Mouse (Mus musculus): ENCODE data around the gene P4ha2.
A peak's percentile ranks its signal among the peaks of the same experiment; 100 is the strongest.

Gene P4ha2

DNA sequence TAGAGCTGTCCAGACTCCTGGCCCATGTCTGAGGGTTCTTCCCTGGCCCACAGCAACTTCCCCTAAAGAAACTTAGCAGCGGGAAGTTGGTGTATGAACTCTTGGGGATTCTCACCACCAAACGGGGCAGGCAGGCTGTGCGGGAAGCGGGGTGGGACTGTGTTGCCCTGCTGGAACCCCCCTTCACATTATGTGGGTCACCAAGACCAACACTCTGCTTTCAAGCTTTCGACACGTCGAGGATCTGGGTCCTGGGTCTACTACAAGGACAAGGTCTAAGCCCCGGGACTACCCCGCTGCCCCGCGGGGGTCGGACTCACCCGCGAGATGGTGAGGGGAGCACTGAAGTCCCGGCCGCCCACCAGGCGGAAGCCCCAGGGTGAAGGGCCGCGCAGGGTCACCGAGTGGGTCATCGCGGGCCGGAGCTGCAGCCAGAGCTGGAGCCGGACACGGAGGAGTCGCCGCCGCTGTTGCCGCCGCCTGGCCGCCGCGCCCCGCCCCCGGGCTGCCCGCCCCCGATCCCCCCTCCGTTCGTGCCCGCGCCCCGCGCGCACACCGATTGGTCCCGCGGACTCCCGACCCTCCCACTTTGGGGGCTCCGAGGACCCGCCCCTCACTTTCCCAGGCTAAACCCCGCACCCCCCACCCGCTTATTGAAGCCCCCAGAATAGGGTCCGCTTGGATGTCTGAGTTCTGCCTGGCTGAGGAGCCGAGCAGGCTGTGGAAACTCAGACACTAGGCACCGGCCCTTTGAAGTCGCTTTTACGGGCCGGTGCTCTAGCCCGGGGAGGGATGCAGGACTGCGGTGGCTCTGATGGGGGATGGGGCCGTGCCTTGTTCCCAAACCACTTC lies 31.1 kb upstream of the P4ha2 start, which contains the start of gene Pdlim4:
Gene Pdlim4, minus strand, starts transcription at position 495 of the 852 bp plus-strand sequence.
- no peak for DNase-seq (ENCODE audit: low spot score)

DNA sequence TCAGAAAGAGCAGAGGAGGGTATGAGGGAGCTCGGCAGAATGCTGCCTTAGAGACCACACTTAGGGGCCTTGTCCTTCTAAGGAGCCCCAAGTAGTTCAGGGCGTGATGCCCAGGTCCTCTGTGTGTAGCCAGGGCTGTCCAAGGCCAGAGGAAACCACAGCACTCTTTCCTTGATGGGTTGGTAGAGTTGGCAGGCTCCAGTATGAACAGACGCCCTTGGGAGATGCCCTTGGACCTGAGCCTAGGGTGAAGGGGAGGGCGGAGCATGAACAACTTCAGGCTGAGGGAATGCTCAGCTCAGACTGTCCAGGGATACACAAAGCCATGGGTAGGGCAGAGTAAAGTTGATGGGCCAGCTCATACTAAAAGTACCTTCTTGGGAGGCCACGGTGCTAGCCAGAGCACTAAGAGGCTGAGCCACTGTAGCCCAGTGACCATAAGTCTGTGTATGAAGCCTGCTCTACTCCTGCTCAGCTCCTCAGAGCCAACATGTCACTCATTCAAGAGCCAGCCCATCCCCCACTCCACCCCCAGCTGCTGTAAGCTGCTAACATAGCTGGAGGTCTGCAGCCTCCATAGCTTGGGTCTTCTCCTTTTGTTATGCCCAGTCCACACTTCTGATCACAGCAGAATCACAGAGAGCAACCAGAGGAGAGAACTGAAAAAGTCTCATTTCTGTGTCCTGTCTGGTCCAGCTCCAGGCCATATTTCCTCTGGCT lies 28.0 kb upstream of the P4ha2 start:
- no peak for DNase-seq (ENCODE audit: low spot score)

DNA sequence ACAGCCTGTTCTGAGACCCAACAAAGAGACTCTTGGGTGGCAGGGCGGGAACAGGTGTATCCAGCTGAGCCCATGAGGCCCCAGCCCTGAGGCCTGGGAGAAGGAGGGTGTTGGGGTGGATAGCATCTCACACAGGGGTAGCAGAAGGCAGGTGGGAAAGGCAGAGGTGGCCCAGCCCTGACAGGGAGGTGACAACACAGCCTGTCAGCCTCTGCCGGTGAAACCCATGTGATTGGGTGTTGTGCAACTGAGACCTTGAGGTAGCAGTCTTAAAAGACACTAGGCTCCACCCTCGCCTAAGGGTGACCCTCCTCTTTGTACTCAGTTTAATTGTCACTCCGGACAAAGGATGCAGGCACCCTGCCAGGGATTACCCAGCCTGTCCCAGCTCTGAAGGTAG lies 26.6 kb upstream of the P4ha2 start:
- DNase-seq (ENCODE audit: low spot score): no peak

DNA sequence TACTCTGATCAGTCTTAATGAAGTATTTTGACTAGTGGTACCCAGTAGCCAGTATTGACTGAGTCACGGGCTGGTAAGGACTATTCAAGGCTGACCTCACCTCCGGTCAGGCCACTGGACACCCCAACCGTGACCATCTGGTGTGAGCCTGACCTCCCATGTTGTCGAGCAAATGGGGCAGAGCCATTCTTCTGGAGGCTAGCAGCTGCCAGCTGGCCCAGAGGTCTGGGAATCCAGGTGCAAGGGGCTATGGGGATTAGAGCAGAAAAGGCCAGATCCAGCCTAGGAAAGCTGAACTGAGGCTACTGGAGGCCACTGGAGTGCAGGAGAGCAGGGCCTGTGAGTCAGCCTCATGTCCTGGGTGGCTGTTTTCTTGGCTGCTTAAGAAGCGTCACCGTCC lies 24.5 kb upstream of the P4ha2 start:
- no peak for DNase-seq (ENCODE audit: low spot score)

DNA sequence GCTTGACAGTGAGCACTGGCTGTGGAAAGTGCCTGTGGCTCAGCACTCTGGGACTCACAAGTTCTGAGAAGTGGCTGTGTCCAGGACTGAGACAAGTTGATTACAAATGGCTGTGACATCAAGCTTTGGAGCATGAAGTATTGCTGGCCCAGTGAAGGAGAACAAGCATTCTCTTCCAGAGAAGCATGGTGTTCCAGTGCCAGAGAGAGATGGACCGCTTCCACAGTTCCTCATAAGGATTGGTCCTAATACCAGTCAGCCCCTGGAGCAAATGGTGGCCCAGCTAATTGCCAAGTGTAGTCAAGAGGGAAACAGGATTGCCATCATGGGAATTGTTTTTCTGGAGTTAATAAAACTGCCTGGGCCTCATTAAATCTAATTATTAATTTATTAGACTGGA lies 23.8 kb upstream of the P4ha2 start:
- no peak for DNase-seq (ENCODE audit: low spot score)

DNA sequence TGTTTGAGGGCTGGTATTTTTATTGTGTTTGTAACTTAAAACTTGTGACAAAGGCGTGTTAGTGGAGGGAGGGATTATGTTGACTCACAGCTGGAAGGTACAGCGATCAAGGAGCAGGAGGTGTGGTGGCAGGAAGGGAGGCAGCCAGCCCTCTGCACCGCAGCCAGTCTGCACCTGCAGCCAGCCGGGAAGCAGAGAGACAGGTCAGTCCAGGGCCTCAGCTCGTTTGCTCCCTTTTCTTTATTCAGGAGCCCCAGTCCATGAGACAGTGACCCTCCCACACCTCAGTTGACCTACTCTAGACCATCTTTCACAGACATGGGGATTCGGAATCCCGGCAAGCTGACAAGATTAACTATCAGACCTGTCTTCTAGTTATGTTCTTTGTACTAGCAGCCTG lies 19.5 kb upstream of the P4ha2 start:
- no peak for DNase-seq (ENCODE audit: low spot score)

DNA sequence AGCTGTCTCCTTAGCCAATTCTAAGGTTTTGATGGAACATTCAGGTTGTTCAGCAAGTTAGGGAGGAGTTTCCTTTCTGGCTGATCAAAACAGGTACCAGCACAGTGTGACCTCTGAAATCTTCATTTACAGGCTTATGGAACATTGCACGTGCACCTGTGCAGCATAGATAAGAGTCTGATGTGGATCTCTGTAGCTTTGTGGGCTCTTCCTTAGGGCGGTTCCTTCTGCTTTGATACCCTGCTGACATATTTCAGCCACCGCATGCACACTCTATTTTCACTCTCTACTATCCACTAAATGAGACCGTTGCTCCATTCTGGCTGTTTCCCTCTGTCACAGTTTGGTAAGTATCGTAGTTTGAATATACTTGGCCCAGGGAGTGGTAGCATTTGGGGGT lies 17.2 kb upstream of the P4ha2 start:
- no peak for DNase-seq (ENCODE audit: low spot score)

DNA sequence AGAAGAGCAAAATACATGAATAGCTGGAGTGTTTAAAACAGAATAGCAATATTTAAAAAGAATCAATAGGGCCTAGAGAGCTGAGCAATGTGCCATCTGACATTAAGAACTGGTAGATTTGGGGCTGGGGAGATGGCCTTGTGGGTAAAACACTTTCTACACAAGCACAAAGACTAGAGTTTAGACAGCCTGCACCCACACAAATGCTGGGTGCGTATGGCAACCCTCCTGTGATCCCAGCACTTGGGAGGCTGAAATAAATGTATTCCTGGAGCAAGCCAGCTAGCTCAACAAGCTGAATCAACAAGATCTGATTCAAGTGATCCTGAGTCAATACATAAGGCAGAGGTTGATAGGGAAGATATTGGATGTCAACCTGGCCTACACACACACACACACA lies 14.9 kb upstream of the P4ha2 start:
- no peak for DNase-seq (ENCODE audit: low spot score)

DNA sequence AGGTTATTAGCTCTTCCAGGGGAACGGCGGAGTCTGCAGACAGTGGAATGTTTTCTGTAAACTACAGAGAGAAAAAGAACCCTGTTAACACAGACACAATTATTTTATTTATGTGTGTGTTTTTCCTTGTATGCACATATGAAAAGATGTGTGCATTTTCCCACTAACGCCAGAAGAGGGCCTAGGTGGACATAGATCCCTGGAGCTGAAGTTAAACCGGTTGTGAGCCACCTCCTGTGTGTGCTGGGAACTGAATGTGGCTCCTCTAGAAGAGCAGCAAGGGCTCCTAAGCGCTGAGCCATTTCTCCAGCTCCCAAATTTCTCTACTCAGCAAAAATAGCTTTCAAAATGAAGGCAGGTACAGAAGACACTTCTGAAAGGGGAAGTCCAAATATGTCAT lies 14.1 kb upstream of the P4ha2 start:
- no peak for DNase-seq (ENCODE audit: low spot score)

DNA sequence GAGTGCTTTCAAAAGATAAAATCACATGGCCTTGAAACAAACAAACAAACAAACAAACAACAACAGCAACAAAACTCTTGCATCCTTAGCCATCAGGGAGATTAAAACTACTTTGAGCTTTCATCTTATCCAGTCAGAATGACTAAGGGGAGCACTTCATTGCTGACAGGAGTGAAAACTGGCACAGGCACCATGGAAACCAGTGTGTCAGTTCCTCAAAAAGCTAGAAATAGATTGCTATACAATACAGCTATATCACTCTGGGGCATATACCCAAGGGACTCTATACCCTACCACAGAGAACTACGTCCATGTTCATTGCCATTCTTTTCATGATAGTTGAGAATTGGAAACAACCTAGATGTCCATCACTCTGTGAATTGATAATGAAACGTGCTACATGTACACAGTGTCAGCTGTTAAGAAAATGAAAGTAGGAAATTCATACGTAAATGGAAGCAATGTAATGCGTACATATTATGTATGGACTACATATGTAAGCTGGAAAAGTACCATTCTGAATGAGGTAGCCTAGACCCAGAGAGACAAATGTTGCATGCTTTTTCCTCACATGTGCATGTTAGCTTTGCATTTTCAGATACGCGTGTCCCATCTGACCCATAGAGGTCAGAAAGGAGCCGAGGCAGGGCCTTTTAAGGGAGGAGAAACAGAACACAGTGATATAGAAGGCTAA lies 11.5 kb upstream of the P4ha2 start:
- DNase-seq (ENCODE audit: low spot score): no peak

DNA sequence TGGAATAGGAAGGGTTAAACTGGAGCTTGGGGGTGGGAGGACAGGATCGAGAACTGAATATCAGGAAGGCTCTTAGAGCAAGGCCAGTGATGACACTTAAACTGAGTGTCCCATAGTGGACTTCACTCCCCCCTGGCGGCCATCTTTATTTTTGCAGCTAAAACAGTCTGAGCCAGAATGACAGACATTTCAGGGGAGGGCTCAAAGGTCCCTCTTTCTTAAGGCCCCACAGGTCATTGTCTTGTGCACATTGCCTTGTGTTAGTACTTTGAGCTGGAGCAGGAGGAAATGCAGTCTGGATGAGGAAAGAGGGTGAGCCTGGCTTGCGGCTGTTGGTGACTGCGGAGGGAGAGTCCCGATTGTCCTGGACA lies 11.0 kb upstream of the P4ha2 start:
- peak; percentile 75 for DNase-seq (ENCODE audit: low spot score)

DNA sequence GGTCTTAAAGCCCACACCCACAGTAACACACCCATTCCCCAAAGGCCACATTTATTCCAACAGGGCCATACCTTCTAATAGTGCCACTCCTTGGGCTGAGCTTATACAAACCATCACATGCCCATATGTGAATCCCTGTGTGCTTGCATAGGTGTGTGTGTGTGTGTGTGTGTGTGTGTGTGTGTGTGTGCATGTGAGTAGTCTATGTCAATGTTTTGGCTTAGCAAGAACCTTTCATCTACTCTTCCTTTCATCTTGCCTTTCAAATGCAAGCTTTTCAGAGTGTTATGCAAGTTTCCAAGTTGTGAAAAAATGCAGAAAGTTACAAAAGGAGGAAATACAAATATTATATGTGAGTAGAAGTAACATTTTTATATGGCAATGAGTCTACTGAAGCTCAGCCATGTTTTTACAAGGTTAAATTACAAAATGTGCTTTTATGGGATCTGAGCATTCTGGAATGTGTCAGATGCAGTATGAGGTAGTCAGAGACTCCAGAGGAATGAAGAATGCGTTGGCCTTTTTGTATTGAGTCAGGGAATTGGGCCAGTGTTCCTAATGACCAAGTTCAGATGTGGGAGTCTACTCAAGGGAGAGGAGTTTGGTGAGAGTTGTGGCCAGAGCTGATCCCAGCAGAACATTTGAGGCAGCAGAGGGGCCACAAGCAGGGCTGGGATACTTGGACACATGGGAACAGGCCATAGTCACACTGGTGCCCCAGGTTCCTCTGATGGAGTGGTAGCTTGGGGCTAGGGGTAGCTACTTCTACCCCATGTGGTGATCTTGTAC lies 9.6 kb upstream of the P4ha2 start:
- no peak for DNase-seq (ENCODE audit: low spot score)

DNA sequence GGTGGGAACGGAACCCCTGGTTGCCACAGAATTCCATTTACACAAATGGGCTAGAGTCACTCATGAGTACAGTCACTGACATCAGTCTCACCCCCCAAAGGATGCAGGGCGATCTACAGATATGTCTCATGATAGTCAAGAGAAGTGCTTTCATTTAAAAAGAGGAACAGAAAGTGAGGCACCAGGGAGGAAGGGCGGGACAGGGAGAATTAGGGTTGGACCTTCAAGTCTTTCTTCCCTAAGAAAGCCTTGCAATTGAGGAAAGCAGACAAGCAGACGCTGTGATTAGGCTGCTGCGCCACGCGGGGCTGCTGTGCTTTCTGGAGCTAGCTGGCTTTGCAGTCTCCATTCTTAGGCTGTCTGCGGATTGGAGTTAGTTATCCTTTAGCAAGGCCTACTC lies 8.2 kb upstream of the P4ha2 start:
- no peak for DNase-seq (ENCODE audit: low spot score)

DNA sequence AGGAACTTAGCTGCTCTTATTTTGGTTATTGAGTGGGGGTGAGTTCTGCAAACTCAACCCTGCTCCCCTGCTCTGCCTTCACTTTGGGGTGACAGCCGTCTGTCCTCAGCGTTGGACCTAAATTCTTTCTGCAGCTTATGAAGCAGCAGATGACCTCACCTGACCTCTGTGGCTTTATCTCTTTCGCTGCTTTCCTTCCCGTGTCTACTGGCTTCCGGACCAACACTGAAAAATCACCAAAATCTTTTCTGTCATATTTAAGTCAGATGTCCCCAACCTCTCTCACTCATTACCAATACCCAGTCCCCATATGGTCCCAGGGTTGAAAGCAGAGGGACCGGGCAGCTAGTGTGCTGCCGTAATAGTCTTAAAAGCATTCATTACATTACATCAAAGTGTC lies 7.7 kb upstream of the P4ha2 start:
- no peak for DNase-seq (ENCODE audit: low spot score)

DNA sequence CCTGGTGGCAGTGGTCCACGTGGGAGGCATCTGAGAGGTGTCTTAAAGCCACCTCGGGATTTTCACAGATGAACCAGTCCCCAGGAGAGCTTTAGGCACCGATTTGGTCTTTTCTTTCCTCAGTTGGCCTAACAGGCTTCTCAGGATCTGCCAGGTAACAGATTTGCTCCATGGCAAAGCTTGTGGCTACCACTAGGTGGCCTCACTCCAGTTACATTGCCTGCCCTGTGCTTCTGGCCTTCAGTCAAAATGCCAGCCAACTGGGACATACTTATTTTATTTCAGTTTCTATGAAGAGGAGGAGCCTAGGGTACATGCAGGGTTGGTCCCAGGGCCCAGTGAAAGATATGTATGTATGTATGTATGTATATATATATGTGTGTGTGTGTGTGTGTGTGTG lies 6.9 kb upstream of the P4ha2 start:
- no peak for DNase-seq (ENCODE audit: low spot score)

DNA sequence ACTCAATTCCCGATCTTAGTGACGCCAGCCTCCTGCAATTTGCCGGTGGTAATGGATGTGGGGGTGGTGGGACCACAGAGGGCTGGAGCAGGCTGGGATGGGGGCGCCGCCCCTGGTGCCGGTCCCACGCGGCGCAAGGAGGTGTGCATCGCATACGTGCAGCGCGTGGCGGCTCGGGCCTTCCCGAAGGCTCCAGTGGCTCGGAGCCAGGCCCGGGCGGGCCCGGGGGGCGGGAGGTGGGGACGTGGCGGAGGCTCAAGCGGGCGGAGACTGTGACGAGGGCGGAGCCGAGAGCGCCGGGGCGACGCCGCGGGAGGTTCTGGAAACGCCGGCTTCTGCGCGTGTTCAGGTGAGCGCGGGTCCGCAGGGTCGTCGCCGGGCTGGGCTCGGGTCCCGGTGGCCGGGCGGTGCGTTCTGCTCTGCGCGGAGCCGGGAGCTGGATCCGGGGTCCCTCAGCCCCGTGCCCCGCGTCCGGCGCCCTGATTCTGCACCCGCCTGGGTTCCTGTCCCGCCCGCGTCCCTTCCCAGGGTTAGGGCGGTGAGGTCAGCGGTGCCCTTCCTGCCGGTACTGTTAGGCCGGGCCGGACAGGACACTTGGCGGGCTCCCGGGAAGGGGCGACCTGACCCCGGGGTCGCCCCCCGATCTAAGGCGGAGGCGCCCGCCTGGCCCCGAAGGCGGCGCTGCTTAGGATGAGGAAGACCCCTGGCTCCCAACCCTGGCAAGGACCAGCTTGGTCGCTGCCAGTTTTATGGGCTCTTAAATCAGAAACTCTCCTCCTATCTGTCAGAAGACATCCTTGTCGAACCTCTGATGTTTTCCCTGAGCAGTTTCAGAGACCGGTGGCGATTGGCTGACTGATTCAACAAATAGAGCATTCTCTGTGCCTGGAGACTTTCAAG lies 1.0 kb downstream of the P4ha2 start:
- DNase-seq (ENCODE audit: low spot score): no peak

DNA sequence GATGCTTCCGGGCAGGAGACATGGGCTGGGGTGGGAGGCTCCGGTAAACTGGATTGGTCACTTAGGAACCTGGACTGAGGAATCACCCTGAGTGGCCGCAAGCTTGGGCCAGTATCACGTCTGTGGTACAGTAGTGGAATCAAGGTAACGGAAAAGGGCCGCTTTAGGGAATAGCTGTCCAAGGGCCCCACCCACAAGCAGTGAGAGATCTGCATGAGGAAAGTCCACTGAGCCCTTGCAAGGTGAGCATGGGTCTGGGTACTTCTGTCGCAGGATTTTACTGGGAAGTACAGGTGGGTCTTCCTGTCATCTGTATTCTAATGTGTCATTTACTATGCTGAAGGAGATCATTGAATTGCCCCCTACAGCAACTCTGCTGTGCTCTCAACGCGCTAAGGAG lies 1.8 kb downstream of the P4ha2 start:
- DNase-seq (ENCODE audit: low spot score): no peak

DNA sequence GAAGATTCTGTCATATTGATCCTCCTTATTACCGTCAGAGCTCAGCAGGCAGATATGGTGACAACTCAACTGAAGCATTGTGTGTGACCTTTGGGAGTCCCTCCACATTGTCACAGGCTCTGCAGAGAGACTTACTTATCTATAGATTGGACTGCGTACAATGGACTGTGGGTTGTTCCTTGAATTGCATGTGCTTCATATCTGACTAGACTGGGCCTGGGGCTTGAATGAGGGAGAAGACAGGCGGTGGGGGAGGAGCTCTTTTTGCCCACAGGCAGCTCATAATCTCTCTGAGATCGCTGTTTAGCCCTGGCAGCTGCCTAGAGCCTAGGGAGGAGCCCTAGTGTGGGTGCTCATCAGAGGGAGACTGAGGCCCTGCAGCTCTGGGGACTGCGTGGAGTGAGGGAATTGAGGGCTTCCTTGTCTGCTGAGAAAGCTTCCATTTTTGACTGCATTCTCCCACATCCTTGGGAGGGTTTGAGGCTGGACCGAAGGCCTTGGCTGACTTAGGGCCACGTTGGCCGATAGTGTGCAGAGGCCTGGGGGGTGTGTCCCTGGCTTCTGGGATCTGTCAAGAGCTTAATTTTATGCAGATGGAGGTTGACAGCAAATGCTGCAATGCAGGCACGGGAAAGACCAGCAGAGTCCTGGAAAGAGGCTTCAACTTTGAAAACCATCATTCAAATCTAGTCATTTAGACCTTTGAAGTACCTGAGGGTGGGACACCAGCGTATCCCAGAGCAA lies 3.0 kb downstream of the P4ha2 start:
- DNase-seq (ENCODE audit: low spot score): no peak

DNA sequence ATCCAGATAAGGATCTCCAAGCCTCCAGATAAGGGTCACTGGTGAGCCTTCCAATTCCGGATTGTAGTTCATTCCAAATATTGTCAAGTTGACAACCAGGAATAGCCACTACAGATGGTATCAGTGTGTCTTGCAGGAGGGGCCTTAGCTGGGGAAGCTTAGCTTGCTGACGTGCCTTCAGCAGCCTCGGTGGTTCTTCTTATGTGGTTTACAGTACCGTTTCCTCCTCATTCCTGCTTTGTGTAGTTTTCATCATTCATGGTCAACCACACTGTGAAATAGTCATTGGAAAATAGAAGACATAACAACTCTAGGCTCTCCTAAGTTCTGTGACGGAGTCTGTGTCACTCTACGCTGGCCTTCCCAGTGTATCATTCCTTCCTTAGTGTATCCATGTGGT lies 5.1 kb downstream of the P4ha2 start:
- DNase-seq (ENCODE audit: low spot score): no peak

DNA sequence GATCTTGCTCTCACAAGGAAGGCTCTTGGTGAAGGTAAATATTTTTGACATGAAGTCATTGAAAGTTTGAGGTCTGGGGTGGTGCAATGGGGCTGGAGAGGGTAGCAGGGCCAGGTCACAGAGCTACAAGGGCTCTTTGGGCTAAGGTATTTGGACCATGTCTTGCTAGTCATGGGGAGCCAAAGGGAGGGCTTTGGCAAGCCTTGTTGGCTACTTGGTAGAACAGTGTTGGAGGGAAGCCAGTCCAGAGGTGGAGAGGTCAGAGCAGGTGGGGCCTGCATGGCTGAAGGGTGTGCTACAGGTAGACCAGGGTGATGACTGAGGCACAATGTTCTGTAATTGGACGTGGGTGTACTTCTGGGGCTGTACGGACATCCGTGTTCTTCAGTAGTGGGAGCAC lies 6.8 kb downstream of the P4ha2 start:
- no peak for DNase-seq (ENCODE audit: low spot score)

DNA sequence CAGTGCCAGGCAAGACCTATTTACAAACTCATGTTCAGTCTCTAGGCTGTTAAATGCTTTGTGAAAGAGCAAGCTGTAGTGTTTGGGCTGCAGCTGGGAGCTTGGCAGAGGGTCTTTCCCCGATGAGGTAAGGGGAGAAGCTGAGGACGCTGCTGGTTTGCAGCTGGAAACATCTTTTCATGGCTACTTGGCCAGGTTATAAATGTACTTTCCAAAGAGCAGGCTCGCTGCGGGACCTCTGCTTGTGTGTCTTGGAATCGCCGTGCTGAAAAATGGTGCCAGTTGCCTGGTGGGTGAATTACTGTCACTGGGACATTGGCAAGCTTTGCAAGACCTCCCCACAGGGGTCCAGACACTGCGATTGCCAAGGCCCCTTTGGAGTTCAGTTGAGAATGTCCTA lies 7.3 kb downstream of the P4ha2 start:
- DNase-seq (ENCODE audit: low spot score): no peak
